Mouse (Mus musculus) midbrain, embryonic 13.5 days (tissue): ENCODE measurements at regions not wholly inside any gene's neighbourhood (a gene's known extent, or its start where the extent isn't known, plus 50 kb on each side); places are given as distances from the start of the nearest gene placed in this dataset.

Experiments
- ATAC-seq: fragments of 200-750 bp; cut with Nextera tagmentation; 2 replicates; pipeline ENCODE4 v1.8.0; 2017; ENCODE audit warnings: mild to moderate bottlenecking, moderate TSS enrichment, moderate library complexity
- H3K27ac ChIP-seq: fragments of 300-500 bp; sonication (generic); 2 replicates; pipeline ENCODE4 v1.5.1; 2015; ENCODE audit warnings: inconsistent platforms, mild to moderate bottlenecking, moderate library complexity
- H3K27me3 ChIP-seq: fragments of 300-500 bp; sonication (generic); 2 replicates; pipeline ENCODE4 v1.6.1; 2015; ENCODE audit warnings: mild to moderate bottlenecking, inconsistent platforms
- H3K36me3 ChIP-seq: fragments of 300-500 bp; sonication (generic); 2 replicates; pipeline ENCODE4 v1.6.1; 2015; ENCODE audit warnings: mild to moderate bottlenecking, inconsistent platforms
- H3K4me1 ChIP-seq: fragments of 300-500 bp; sonication (generic); replicated peaks from 2 replicates; pipeline ENCODE4 v1.6.1; 2015; ENCODE audit warnings: inconsistent platforms
- H3K4me2 ChIP-seq: fragments of 300-500 bp; sonication (generic); replicated peaks from 2 replicates; pipeline ENCODE4 v1.6.1; 2015; ENCODE audit warnings: moderate library complexity, mild to moderate bottlenecking, inconsistent platforms
- H3K4me3 ChIP-seq: fragments of 300-500 bp; sonication (generic); replicated peaks from 2 replicates; pipeline ENCODE4 v1.5.1; 2015; ENCODE audit warnings: mild to moderate bottlenecking, inconsistent platforms
- H3K9ac ChIP-seq: fragments of 300-500 bp; sonication (generic); replicated peaks from 2 replicates; pipeline ENCODE4 v1.6.1; 2015; ENCODE audit warnings: mild to moderate bottlenecking, inconsistent platforms
- H3K9me3 ChIP-seq: fragments of 300-500 bp; sonication (generic); 2 replicates; pipeline ENCODE4 v1.6.1; 2016; ENCODE audit warnings: mild to moderate bottlenecking, inconsistent platforms
- WGBS: fragments of 180-500 bp; shearing (Covaris S2); methylation state at CpG from one replicate; pipeline ENCODE4 v1.1.7; 2015; 5-methylcytosine and 5-hydroxymethylcytosine counted together

DNA sequence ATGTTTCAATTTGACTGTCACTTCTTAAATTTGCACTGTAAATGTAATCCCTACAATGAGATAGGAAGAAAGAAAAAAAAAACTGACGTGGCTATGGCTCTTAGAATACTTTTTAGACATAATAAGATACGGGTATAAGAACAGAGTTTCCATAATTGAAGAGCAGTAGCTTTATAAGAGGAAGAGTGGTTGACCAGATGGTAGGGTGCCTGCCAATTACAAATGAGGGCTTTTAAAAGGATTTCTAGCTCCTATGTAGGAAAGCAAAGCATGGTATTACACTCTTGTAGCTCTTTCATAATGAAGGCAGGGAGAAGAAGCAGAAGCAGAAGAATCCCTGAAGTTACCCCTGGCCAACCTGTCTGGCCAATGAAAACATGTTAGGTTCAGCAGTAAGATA is 239.7 kb upstream of the Car10 start:
- Histone ChIP-seq H3K27ac (no peak overlapping the region), H3K4me1 (no peaks in the 10 kb centered on the region), H3K36me3 (no peaks in the 10 kb centered on the region), H3K9me3 (no peaks in the 10 kb centered on the region), H3K9ac (no peak overlapping the region), H3K4me2 (no peak overlapping the region), H3K27me3 (no peaks in the 10 kb centered on the region), H3K4me3 (no peak overlapping the region)
- 82% methylated on average over 2 of the region's 2 CpGs for WGBS
- ATAC-seq: no peak

DNA sequence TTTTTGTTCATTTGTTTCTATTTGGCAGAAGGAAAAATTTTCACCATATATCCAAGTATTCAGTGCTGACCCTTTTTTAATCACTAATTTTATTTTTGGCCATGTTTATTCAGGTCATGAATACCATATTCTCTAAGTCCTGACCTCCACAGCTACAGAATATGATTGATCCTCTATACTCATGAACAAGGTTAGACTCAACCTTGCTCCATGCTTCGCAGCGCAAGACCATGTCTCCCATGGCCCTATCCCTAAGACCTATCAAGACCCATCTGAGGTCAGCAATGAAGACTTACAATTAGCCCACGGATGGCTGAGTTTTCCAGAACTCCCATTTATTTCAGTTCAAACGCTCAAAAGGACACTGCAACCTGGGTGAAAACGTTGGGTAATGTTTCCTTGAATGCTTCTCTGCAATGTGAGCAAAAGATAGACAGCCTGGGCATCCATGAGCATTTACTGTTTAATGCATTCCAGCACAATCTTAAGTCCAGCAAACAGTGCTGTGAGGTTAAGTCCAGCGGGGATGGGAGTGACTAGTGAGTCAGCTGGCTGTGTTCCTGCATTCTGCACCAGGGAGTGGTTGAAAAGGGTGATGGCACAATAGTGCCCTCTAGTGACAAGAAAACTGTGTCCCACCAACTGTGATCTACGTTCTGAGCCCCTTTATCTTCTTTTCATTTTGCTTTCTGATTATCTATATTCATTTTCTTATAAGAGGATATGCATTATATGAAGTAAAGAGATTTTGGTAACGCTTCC is 208.0 kb upstream of the Car10 start:
- no peaks in the 10 kb centered on the region for H3K4me1 ChIP-seq
- no peak overlapping the region for H3K4me2 ChIP-seq
- ATAC-seq: peak; percentile 77
- H3K27me3 ChIP-seq: no peaks in the 10 kb centered on the region
- H3K27ac ChIP-seq: no peak overlapping the region
- H3K4me3 ChIP-seq: no peak overlapping the region
- no peaks in the 10 kb centered on the region for H3K9me3 ChIP-seq
- no peaks in the 10 kb centered on the region for H3K36me3 ChIP-seq
- 49% methylated on average over 8 of the region's 8 CpGs for WGBS
- H3K9ac ChIP-seq: no peak overlapping the region

DNA sequence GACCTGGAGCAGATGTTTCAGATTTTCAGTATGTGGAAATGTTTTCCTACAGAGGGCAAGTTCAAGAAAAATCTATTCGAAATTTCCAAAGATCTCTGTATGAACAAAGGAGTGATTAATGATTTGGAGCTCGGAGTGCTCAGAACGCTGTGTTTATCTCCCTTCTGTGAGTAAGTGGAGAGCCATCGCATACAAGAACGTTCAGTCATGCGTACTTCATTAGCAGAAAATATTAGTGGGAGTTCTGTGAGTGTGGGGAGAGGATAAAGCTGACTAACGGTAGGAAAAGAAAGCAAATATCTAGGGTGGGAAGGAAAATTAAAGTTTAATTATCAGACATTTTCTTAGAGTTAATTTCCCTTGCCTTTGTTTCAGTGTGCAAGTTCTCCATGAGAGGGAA is 198.5 kb upstream of the Car10 start:
- no peak overlapping the region for H3K4me2 ChIP-seq

More for the DNA sequence above, 198.5 kb upstream of the Car10 start:
- Histone ChIP-seq H3K4me1 (no peaks in the 10 kb centered on the region), H3K27me3 (no peaks in the 10 kb centered on the region), H3K27ac (no peak overlapping the region), H3K9ac (no peak overlapping the region), H3K36me3 (no peaks in the 10 kb centered on the region), H3K9me3 (no peaks in the 10 kb centered on the region), H3K4me3 (no peak overlapping the region)
- ATAC-seq: no peak
- WGBS: 59% methylated on average over 7 of the region's 7 CpGs
